Mouse (Mus musculus): ENCODE results near the gene Edil3. TPM values are rescaled to one million over a fixed set of nuclear protein-coding genes. Genes with fewer than 3 reads are reported as not detected.

Edil3 gene
- polyA plus RNA-seq, 1 experiment from 2014 or later = 55.3 TPM

- Histone ChIP-seq H3K27me3 (ENCODE audit: control insufficient read depth, insufficient read depth, low read depth, low read length) (no peaks in the 10 kb centered on the region), H3K4me1 (ENCODE audit: control insufficient read depth, insufficient read depth, low read length) (no peaks in the 10 kb centered on the region), H3K4me2 (ENCODE audit: low read length) (no peak overlapping the region), H3K27ac (ENCODE audit: low read length) (no peak overlapping the region), H3K9ac (ENCODE audit: low read depth, low read length) (no peak overlapping the region), H3K36me3 (ENCODE audit: control insufficient read depth, insufficient read depth, low read length) (no peaks in the 10 kb centered on the region), H3K9me3 (replicated peaks; ENCODE audit: control insufficient read depth, low read length, poor library complexity, severe bottlenecking) (no peaks in the 10 kb centered on the region), H3K4me3 (ENCODE audit: low read depth, low read length) (no peak overlapping the region)
- 87% methylated on average over 3 of the region's 3 CpGs for WGBS
- ATAC-seq = no peak
Observed at GRCm38 (mm10) chr13:89339776-89340175, 518.5 kb downstream of the Edil3 start.

DNA sequence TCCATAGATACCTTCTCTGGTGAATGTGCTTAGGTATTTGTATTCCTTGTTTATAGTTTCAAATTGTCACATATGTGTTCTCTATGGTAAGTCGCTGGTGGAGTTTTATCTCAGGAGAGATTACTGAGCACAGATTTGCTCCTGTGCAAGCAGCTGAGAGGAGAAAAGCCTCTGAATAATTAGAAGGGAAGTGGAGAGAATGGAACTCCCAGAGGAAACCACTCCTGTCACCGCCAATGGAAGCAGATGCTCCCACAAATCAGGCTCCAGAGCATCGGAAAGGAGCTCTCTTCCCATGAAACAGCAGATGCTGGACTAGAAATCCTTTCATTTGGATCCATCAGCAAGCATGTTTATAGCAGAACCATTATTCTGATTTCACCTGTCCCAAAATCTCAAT lies 534.0 kb downstream of the Edil3 start:
- WGBS = 40% methylated on average over 3 of the region's 3 CpGs
- no peaks in the 10 kb centered on the region for H3K9me3 ChIP-seq (replicated peaks; ENCODE audit: control insufficient read depth, low read length, poor library complexity, severe bottlenecking)
- no peak overlapping the region for H3K4me2 ChIP-seq (ENCODE audit: low read length)
- no peak overlapping the region for H3K9ac ChIP-seq (ENCODE audit: low read depth, low read length)
- no peak overlapping the region for H3K27ac ChIP-seq (ENCODE audit: low read length)
- no peaks in the 10 kb centered on the region for H3K36me3 ChIP-seq (ENCODE audit: control insufficient read depth, insufficient read depth, low read length)
- H3K27me3 ChIP-seq (ENCODE audit: control insufficient read depth, insufficient read depth, low read depth, low read length) = no peaks in the 10 kb centered on the region
- no peaks in the 10 kb centered on the region for H3K4me1 ChIP-seq (ENCODE audit: control insufficient read depth, insufficient read depth, low read length)
- no peak for ATAC-seq
- no peak overlapping the region for H3K4me3 ChIP-seq (ENCODE audit: low read depth, low read length)

GRCm38 (mm10) chr13:89358407-89358806 lies 537.1 kb downstream of the Edil3 start:
- Histone ChIP-seq H3K4me3 (ENCODE audit: low read depth, low read length) (no peak overlapping the region), H3K9ac (ENCODE audit: low read depth, low read length) (no peak overlapping the region), H3K4me1 (ENCODE audit: control insufficient read depth, insufficient read depth, low read length) (no peaks in the 10 kb centered on the region), H3K36me3 (ENCODE audit: control insufficient read depth, insufficient read depth, low read length) (no peaks in the 10 kb centered on the region), H3K4me2 (ENCODE audit: low read length) (no peak overlapping the region), H3K9me3 (replicated peaks; ENCODE audit: control insufficient read depth, low read length, poor library complexity, severe bottlenecking) (no peaks in the 10 kb centered on the region), H3K27me3 (ENCODE audit: control insufficient read depth, insufficient read depth, low read depth, low read length) (no peaks in the 10 kb centered on the region), H3K27ac (ENCODE audit: low read length) (no peak overlapping the region)
- ATAC-seq = no peak

DNA sequence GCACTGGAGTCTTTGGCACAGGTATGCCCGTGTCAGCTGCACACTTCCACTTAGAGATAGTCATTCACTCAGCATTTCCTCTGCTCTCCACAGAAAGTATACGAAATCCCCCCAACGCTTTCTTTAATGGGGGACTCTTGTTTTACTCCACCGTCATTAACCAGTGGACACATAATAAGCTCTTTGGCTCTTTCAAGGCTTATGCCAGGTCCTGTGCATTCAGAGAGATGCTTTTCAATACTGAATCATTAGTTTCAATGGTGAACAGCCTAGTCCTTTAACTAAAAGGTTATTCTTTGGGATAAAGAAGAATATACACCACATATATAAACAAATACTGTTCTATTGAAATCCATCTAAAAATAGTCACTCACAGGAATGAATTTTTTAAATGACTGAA lies 541.0 kb downstream of the Edil3 start:
- H3K9me3 ChIP-seq (replicated peaks; ENCODE audit: control insufficient read depth, low read length, poor library complexity, severe bottlenecking) = no peaks in the 10 kb centered on the region
- WGBS = 75% methylated on average over 4 of the region's 4 CpGs
- no peak overlapping the region for H3K4me2 ChIP-seq (ENCODE audit: low read length)
- H3K27ac ChIP-seq (ENCODE audit: low read length) = no peak overlapping the region
- no peak for ATAC-seq
- H3K27me3 ChIP-seq (ENCODE audit: control insufficient read depth, insufficient read depth, low read depth, low read length) = no peaks in the 10 kb centered on the region
- no peaks in the 10 kb centered on the region for H3K36me3 ChIP-seq (ENCODE audit: control insufficient read depth, insufficient read depth, low read length)
- no peaks in the 10 kb centered on the region for H3K4me1 ChIP-seq (ENCODE audit: control insufficient read depth, insufficient read depth, low read length)
- H3K4me3 ChIP-seq (ENCODE audit: low read depth, low read length) = no peak overlapping the region
- H3K9ac ChIP-seq (ENCODE audit: low read depth, low read length) = no peak overlapping the region

DNA sequence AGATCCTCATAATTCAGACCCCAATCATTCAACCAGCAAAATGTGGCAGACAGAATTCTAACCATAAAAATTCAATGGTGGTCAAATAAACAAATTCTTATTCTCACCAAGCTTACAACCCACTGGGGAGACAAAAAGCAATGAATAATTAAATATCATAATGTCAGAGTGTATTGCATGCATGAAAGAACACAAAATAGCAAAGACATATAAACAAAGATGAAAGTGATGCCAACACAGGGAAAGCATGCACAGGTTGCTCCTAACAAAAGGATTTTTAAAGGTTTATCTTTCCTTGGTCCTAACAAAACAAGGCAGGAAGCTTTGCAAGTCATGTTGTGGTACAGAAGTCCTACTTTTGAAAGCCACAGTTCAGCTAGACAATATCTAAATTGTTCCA lies 550.0 kb downstream of the Edil3 start:
- Histone ChIP-seq H3K36me3 (ENCODE audit: control insufficient read depth, insufficient read depth, low read length) (no peaks in the 10 kb centered on the region), H3K9ac (ENCODE audit: low read depth, low read length) (no peak overlapping the region), H3K4me2 (ENCODE audit: low read length) (no peak overlapping the region), H3K4me1 (ENCODE audit: control insufficient read depth, insufficient read depth, low read length) (no peaks in the 10 kb centered on the region), H3K27me3 (ENCODE audit: control insufficient read depth, insufficient read depth, low read depth, low read length) (no peaks in the 10 kb centered on the region), H3K9me3 (replicated peaks; ENCODE audit: control insufficient read depth, low read length, poor library complexity, severe bottlenecking) (no peaks in the 10 kb centered on the region), H3K4me3 (ENCODE audit: low read depth, low read length) (no peak overlapping the region), H3K27ac (ENCODE audit: low read length) (no peak overlapping the region)
- ATAC-seq = no peak

GRCm38 (mm10) chr13:89371656-89372240 lies 550.5 kb downstream of the Edil3 start:
- no peak overlapping the region for H3K4me3 ChIP-seq (ENCODE audit: low read depth, low read length)
- no peak overlapping the region for H3K9ac ChIP-seq (ENCODE audit: low read depth, low read length)
- H3K27ac ChIP-seq (ENCODE audit: low read length) = no peak overlapping the region
- H3K27me3 ChIP-seq (ENCODE audit: control insufficient read depth, insufficient read depth, low read depth, low read length) = no peaks in the 10 kb centered on the region
- H3K4me2 ChIP-seq (ENCODE audit: low read length) = no peak overlapping the region
- no peak for ATAC-seq
- no peaks in the 10 kb centered on the region for H3K4me1 ChIP-seq (ENCODE audit: control insufficient read depth, insufficient read depth, low read length)
- no peaks in the 10 kb centered on the region for H3K9me3 ChIP-seq (replicated peaks; ENCODE audit: control insufficient read depth, low read length, poor library complexity, severe bottlenecking)
- WGBS = 57% methylated on average over 5 of the region's 5 CpGs
- H3K36me3 ChIP-seq (ENCODE audit: control insufficient read depth, insufficient read depth, low read length) = no peaks in the 10 kb centered on the region

Data from midbrain, embryonic 16.5 days (tissue).